Mouse (Mus musculus) G1E (cell line): ENCODE measurements around the gene Ddr2.

Experiments
- CTCF ChIP-seq: IDR thresholded peaks from 2 replicates; pipeline ENCODE4 v1.5.1; 2012; ENCODE audit warnings: low read depth, low read length, inconsistent platforms, mixed read lengths
- GATA1 ChIP-seq: IDR thresholded peaks from 2 replicates; pipeline ENCODE4 v1.6.1; 2012; ENCODE audit warnings: borderline replicate concordance, low read length, inconsistent platforms, mixed read lengths
- GATA2 ChIP-seq: IDR thresholded peaks from 2 replicates; pipeline ENCODE4 v1.6.1; 2012; ENCODE audit warnings: low read depth, low read length, inconsistent platforms, borderline replicate concordance
- POLR2AphosphoS5 ChIP-seq: IDR thresholded peaks from 2 replicates; pipeline ENCODE4 v1.6.1; 2012; ENCODE audit warnings: low read depth, low read length, inconsistent platforms; ENCODE audit not compliant: insufficient replicate concordance
- TAL1 ChIP-seq: conservative IDR thresholded peaks from 2 replicates; pipeline ENCODE4 v1.6.1; 2012; ENCODE audit warnings: low read depth, low read length, inconsistent platforms, mixed read lengths

- TF ChIP-seq CTCF (no peak), GATA1 (no peak), TAL1 (no peak), POLR2AphosphoS5 (no peak), GATA2 (no peak)
Measured at GRCm38 (mm10) chr1:170079465-170079864, 31.1 kb downstream of the Ddr2 start.
